Mouse (Mus musculus): ENCODE results near the gene Atp2a2.

Atp2a2 gene

GRCm38 (mm10) chr5:122502077-122502941, at the start of gene Atp2a2:
Gene Atp2a2 (minus strand): TSS chr5:122502225.
- peak; percentile 88 to 89 for DNase-seq

GRCm38 (mm10) chr5:122550460-122550859, 48.4 kb upstream of the Atp2a2 start:
- no peak for DNase-seq

- peak; percentile 56 to 71 for DNase-seq
Observed at GRCm38 (mm10) chr5:122548671-122549070, 46.6 kb upstream of the Atp2a2 start.

- no peak for DNase-seq
Observed at GRCm38 (mm10) chr5:122547810-122548209, 45.8 kb upstream of the Atp2a2 start.

DNA sequence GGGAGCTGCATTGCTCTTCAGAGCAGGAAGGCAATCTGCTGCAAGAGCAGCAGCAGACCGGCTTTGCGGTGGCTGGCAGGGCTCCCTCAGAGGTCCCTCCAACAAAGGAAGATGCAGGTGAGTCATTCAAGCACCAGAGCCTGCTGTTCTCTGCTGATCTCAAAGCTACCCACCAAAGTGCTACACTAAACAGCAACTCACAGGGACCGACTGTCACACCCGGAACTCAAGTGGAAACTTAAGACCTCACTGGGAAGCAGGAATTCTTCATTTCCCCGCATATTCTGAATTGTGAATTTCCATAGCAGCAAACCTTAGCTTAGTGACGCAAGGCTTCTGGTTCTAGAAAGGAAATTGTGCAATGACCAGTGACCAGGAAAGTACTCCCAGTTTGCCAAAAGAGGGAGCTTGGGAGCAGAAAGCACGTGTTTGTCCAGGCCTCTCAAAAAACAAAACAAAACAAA, 45.3 kb upstream of the Atp2a2 start:
- DNase-seq = peak; percentile 53 to 70

GRCm38 (mm10) chr5:122543392-122543791, 41.4 kb upstream of the Atp2a2 start:
- DNase-seq = no peak

DNA sequence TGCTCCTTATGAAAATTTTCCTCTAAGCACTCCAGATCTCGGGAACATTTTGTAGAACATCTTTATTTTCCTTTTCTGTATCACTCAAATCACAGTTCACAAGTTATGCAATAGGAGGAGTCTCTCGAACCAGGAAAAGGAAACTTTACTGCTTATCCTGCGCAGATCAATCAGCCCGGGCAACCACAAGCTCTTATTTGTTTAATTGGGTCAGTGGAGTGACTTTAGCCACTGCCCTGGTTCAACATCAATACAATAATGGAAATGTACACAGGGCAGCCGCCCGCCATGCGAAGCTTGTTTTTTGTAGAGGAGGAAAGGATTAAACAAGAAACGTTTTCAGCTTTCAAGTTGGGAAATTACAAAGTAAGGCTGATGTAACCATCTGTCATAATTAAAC, 39.8 kb upstream of the Atp2a2 start:
- no peak for DNase-seq

- DNase-seq = no peak
Observed at GRCm38 (mm10) chr5:122538077-122538476, 36.1 kb upstream of the Atp2a2 start.

- DNase-seq = no peak
Observed at GRCm38 (mm10) chr5:122537654-122538053, 35.6 kb upstream of the Atp2a2 start.

GRCm38 (mm10) chr5:122533884-122534283, 31.9 kb upstream of the Atp2a2 start:
- DNase-seq = no peak

GRCm38 (mm10) chr5:122529913-122530604, 28.0 kb upstream of the Atp2a2 start:
- no peak for DNase-seq

GRCm38 (mm10) chr5:122529316-122529715, 27.3 kb upstream of the Atp2a2 start:
- peak; percentile 89 to 93 for DNase-seq

- no peak for DNase-seq
Observed at GRCm38 (mm10) chr5:122528591-122528990, 26.6 kb upstream of the Atp2a2 start.

- DNase-seq = no peak
Observed at GRCm38 (mm10) chr5:122527761-122528160, 25.7 kb upstream of the Atp2a2 start.

GRCm38 (mm10) chr5:122526878-122527730, 25.1 kb upstream of the Atp2a2 start:
- DNase-seq = peak; percentile 86 to 88

GRCm38 (mm10) chr5:122526405-122526804, 24.4 kb upstream of the Atp2a2 start:
- DNase-seq = peak; percentile 54 to 55

DNA sequence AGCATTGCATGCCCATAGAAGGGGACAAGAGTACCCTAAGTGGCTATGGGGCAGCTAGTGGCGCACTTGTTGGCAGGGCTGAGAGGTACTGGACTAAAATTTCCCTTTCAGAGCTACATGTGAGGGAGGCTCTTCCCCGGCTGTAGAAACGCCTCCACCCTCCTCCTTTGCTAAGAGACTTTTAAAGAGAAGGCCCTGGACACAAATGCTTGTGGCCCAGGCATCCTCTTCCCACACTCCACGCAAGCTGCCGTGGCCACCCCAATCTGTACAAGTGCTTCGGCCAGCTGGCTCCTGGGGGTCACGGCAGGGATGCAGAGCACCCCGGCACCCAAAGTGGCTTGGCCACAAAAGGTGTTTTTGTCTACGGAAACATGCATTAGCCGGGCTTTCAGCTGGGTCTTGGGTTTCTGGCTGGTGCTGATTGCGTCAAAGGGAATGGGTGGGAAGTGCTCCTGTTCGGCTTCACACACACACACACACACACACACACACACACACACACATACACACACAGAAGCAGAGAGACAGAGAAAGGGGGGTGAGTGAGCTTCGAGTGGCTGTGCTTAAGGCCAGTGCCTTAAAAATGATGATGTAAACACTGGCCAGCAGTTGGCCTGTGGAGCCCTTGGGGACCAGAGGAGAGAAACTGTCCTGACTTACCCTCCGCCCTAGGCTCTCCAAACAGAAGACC, 23.4 kb upstream of the Atp2a2 start:
- no peak for DNase-seq

GRCm38 (mm10) chr5:122524854-122525237, 22.8 kb upstream of the Atp2a2 start:
- peak; percentile 73 to 81 for DNase-seq

DNA sequence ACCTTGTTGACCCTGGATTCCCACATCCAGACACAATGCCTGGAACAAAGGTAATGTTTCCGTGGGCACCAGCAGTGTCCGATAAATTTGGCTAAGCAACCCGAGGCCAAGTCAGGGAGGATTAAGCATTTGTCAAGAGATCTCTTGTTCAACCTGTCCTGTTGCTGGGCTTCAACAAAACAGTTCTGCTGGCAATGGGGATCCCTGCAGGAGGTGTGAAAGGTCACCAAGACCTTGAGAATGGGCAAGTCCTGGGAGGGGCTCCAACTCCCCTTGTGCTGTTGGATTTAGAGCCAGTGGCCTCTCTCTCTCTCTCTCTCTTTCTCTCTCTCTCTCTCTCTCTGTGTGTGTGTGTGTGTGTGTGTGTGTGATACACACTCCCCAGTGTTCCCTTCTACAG, 22.2 kb upstream of the Atp2a2 start:
- peak in 1 of 2 experiments; percentile 21 for DNase-seq

GRCm38 (mm10) chr5:122521130-122521473, 19.1 kb upstream of the Atp2a2 start:
- no peak for DNase-seq

DNA sequence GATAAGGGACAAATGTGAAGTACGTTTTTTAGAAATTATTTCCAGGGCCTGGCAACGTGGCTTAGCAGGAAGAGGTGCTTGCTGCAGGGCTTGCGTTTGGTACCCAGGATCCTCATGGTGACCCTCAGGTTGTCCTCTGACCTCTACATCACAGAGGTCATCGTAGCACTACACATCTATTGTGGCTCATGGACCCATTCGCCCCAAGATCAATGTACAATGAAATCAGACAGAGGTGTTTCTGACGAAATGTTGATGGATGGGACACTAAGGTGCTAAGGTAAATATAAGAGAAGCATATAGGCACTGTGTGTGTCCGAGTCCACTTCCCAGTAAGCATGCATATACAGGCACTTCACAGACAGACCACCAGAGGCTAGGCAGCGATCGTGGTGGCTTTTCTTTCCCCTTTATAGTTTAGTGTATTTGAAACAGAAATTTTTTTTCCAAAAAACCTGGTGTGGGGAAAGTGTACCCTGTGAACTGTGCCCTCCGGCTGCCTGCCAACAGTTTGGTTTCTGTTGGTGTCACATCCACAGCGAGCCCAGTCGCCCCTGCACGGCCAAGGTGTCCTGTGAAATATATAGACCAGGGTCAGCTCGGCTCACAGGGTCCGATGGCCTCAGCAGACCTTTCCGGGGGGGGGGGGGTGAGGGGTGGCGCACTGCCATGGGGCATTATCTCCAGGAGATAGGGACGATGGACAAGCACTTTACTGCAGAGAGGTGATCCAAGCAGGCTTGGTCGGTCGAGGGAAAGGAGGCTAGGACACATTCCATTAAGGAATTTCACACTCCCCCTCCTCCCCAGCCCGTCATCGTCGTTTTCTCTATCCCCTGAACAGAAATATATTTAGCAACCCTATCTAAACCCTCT, 18.5 kb upstream of the Atp2a2 start:
- peak in 1 of 2 experiments; percentile 21 for DNase-seq

Measured in kidney, adult 8-10 months (tissue).